Mouse (Mus musculus) bone marrow macrophage, adult 2 months (primary cell): Measurements from ENCODE around the gene Kansl2. TPM values are rescaled to one million over a fixed set of nuclear protein-coding genes. Genes with fewer than 3 reads are reported as not detected.
A peak's percentile ranks its signal among the peaks of the same experiment; 100 is the strongest.
"Not testable (repeated sequence)": the region's sequence is repeated elsewhere in the genome, so short reads cannot be mapped to it uniquely, and the experiment has no call there.

Source experiments
- H3K27ac ChIP-seq: 2 replicates; pipeline ENCODE4 v1.5.1; 2012; ENCODE audit warnings: low read depth, low read length; ENCODE audit not compliant: insufficient read depth
- H3K4me1 ChIP-seq: 2 replicates; pipeline ENCODE4 v1.6.1; 2012; ENCODE audit warnings: low read length; ENCODE audit not compliant: control insufficient read depth, insufficient read depth
- H3K4me3 ChIP-seq: 2 replicates; pipeline ENCODE4 v1.5.1; 2012; ENCODE audit warnings: mild to moderate bottlenecking, low read length, moderate library complexity; ENCODE audit not compliant: insufficient read depth
- CTCF ChIP-seq: IDR thresholded peaks from 2 replicates; pipeline ENCODE4 v1.5.1; 2012; ENCODE audit warnings: low read depth, mild to moderate bottlenecking, low read length, moderate library complexity
- POLR2A ChIP-seq: IDR thresholded peaks from 2 replicates; pipeline ENCODE4 v1.6.1; 2012; ENCODE audit warnings: mild to moderate bottlenecking, low read depth, low read length, borderline replicate concordance
- polyA plus RNA-seq: library from polyadenylated mRNA; stranded (reverse); fragments of >200 nt; gene quantifications from 2 replicates; pipeline ENCODE4 v1.2.4, GENCODE M21; 2012; ENCODE audit not compliant: missing spikeins, insufficient read depth, insufficient read length

Gene Kansl2
- polyA plus RNA-seq, 1 experiment: 62.4 TPM

- TF ChIP-seq CTCF (no peak), POLR2A (no peak)
- H3K4me3 ChIP-seq: no peak overlapping the region
- no peak overlapping the region for H3K27ac ChIP-seq
- peaks cover 23% of the 10 kb centered on the region for H3K4me1 ChIP-seq
Measured at GRCm38 (mm10) chr15:98537923-98538322, 3.9 kb upstream of the Kansl2 start.

- Histone ChIP-seq H3K4me1 (peaks cover 16% of the 10 kb centered on the region), H3K27ac (no peak overlapping the region)
- no peak for TF ChIP-seq POLR2A
- TF ChIP-seq CTCF: no peak
Measured at GRCm38 (mm10) chr15:98536828-98537510, 2.9 kb upstream of the Kansl2 start.

GRCm38 (mm10) chr15:98535921-98536320, 1.9 kb upstream of the Kansl2 start:
- Histone ChIP-seq H3K4me1 (peaks cover 15% of the 10 kb centered on the region), H3K4me3 (no peak overlapping the region), H3K27ac (no peak overlapping the region)
- no peak for TF ChIP-seq POLR2A
- no peak for TF ChIP-seq CTCF

More at GRCm38 (mm10) chr15:98536828-98537510, 2.9 kb upstream of the Kansl2 start:
- H3K4me3 ChIP-seq: no peak overlapping the region

- TF ChIP-seq POLR2A (no peak), CTCF (no peak)
- peak overlapping the region; percentile 95 for H3K4me3 ChIP-seq
- H3K4me1 ChIP-seq: peaks cover 9% of the 10 kb centered on the region
- H3K27ac ChIP-seq: peak overlapping the region; percentile 96
Measured at GRCm38 (mm10) chr15:98533035-98533531, 981 bp downstream of the Kansl2 start.

- Histone ChIP-seq H3K4me3 (peak overlapping the region; percentile 95), H3K4me1 (peaks cover 13% of the 10 kb centered on the region), H3K27ac (peak overlapping the region; percentile 96)
- TF ChIP-seq CTCF: no peak
- no peak for TF ChIP-seq POLR2A
Measured at GRCm38 (mm10) chr15:98532281-98532680, 1.8 kb downstream of the Kansl2 start.

GRCm38 (mm10) chr15:98528066-98528563, 5.9 kb downstream of the Kansl2 start:
- no peak for TF ChIP-seq CTCF
- TF ChIP-seq POLR2A: no peak
- no peak overlapping the region for H3K4me3 ChIP-seq
- no peak overlapping the region for H3K27ac ChIP-seq
- peaks cover 16% of the 10 kb centered on the region; the same call in 1 of the 2 replicates for H3K4me1 ChIP-seq

- no peak overlapping the region for H3K4me3 ChIP-seq
- peaks cover 16% of the 10 kb centered on the region; the same call in 1 of the 2 replicates for H3K4me1 ChIP-seq
- no peak overlapping the region for H3K27ac ChIP-seq
- TF ChIP-seq POLR2A: no peak
- no peak for TF ChIP-seq CTCF
Measured at GRCm38 (mm10) chr15:98527056-98527771, 6.8 kb downstream of the Kansl2 start.

- H3K4me1 ChIP-seq: peaks cover 14% of the 10 kb centered on the region; the same call in 1 of the 2 replicates
- TF ChIP-seq CTCF: no peak
- no peak for TF ChIP-seq POLR2A
- no peak overlapping the region for H3K27ac ChIP-seq
- no peak overlapping the region for H3K4me3 ChIP-seq
Measured at GRCm38 (mm10) chr15:98526057-98526456, 8.0 kb downstream of the Kansl2 start.

GRCm38 (mm10) chr15:98521245-98521644, 12.8 kb downstream of the Kansl2 start:
- TF ChIP-seq POLR2A (no peak), CTCF (no peak)
- Histone ChIP-seq H3K4me3 (no peak overlapping the region), H3K4me1 (peaks cover 2% of the 10 kb centered on the region), H3K27ac (no peak overlapping the region)

GRCm38 (mm10) chr15:98517380-98518355, 16.4 kb downstream of the Kansl2 start:
- Histone ChIP-seq H3K27ac (peak overlapping the region; percentile 39; the same call in 1 of the 2 replicates), H3K4me1 (peaks cover 14% of the 10 kb centered on the region), H3K4me3 (no peak overlapping the region)
- TF ChIP-seq POLR2A (no peak), CTCF (peak; percentile 88)

GRCm38 (mm10) chr15:98514845-98515244, 19.2 kb downstream of the Kansl2 start:
- H3K27ac ChIP-seq, H3K4me3 ChIP-seq: not testable (repeated sequence)
- peaks cover 30% of the 10 kb centered on the region for H3K4me1 ChIP-seq
